Mouse (Mus musculus) left cerebral cortex, postnatal 10 days (tissue): ENCODE results near the gene Ube2cbp. TPM values are rescaled to one million over a fixed set of nuclear protein-coding genes. Genes with fewer than 3 reads are reported as not detected.

Experiments used
- DNase-seq, 2 experiments: peaks; one replicate each; pipeline ENCODE4 v3.0.0; 2021 to 2022; ENCODE audit warnings: low spot score in 2 of 2, mixed read lengths in 1 of 2; ENCODE audit errors: extremely low spot score in 1 of 2
- intact Hi-C: fragments of 180-260 bp; cut with DNase I; formaldehyde crosslinking; loops from one replicate; pipeline ENCODE4 v1.15.1; 2025
- total RNA-seq, 2 experiments: library from RNA; stranded (reverse); gene quantifications; 2 replicates each; pipeline ENCODE4 v1.2.3; 2021

Gene Ube2cbp
- total RNA-seq, 2 experiments from 2014 or later, result 4.4 to 5.9 TPM

DNA sequence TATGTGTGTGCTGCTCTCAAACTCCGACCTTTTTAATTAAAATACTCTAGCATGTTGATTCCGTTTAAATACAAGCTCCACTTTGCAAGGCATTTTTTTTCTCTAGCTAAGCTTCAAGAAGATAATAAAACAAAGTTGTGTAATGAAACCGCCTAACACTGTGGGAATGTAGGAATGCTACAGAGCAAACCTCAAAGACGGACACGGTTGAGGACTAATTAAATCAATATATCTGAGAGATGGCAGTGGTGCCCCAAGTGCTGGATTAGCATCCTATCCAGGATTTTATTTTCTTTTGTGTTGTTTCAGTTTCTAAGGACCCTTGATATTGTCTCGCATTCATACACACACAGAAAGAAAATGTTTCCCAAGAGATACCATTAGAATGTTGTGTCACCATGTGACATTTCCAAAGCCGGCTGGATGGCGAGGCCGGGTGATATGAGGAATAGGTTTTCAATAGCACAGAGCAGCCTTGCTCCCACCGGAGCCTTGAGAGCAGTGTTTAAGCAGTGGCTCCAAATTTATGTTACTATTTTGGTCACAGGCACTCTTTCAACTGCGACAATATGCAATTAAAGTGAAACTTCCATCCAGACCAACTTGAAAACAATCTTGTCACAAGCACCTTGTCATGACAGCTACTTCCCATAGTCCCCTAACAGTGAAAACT lies 26.3 kb downstream of the Ube2cbp start:
- intact Hi-C loops, result no loop called here
- DNase-seq, result no peak

DNA sequence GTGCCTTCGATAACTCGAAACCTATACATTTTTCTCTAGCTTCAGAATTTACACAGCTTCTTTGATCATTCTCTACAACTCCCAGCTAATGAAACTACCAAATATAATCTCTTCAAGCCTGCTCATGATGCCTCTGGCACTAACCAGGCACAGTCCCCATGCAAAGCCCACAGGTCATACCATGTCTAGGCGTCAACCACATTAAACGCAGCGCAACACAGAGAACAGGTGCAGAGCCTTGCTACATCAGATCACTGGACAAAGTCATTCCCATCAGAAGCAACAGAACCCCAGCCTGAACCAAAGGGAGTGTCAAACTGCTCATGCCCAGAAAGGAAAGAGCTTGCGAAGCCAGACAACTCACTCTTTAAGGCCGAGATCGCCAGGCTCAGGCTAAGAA lies 28.1 kb downstream of the Ube2cbp start:
- intact Hi-C loops, result no loop called here
- DNase-seq, result no peak

GRCm38 (mm10) chr9:86435510-86435909 lies 29.2 kb downstream of the Ube2cbp start:
- intact Hi-C loops, result no loop called here
- DNase-seq, result no peak

DNA sequence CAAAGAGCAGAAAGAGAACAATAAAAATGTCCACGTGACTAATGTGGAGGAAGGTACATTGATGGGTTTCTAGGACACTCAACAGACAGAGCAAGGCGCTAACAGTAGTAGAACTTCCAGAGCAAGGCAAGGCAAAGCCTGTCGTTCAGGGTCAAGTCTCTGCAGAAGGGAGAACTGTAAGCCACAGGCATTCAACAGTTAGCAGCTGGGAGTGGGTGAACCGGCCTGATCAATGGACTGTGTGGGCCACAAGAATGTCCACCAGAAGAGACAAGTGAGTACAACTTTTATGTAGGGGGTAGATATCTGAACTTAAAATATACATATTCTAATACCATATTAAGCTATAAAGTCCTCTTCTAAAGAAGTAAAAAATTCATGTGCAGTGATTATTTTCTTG lies 41.4 kb downstream of the Ube2cbp start:
- no peak for DNase-seq
- intact Hi-C loops, result no loop called here

DNA sequence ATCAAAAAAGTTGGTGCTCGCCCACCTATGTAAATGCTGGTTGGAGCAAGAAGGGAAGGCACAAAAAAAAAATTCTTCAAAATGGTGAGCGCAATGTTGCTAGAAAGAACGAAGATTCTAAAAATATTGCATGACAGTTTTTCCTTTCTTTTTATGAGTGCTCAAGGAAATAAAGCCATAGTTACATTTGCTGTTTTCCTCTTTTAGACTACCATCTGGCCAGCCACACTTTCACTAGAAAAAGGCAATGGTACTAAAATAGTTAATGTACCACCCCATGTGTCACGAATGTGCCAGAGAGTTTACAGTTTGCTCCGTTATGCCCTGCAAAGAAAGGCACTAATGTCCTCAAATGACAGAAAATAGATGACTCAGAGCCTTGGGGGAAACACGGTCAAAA lies 45.4 kb downstream of the Ube2cbp start:
- intact Hi-C loops, result no loop called here

DNA sequence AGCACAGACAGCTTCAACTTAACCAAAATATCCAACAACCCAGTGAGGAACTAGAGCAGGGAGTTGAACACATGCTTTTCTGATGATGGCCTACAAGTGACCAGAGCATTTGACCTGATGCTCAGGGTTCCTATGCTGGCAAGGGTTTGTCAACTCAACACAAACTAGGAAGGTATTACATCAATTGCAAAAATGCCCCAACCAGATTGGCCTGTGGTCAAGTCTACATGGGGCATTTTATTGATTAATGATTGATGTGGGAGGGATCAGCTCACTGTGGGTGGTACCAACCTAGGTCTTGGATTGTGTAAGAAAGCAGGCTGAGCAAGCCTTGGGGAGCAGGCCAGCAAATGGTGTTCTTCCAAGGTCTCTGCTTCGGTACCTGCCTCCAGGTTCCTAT lies 46.8 kb downstream of the Ube2cbp start:
- no peak for DNase-seq
- intact Hi-C loops, result no loop called here

More for the DNA sequence above, 45.4 kb downstream of the Ube2cbp start:
- peak in 1 of 2 experiments; percentile 46 for DNase-seq

DNA sequence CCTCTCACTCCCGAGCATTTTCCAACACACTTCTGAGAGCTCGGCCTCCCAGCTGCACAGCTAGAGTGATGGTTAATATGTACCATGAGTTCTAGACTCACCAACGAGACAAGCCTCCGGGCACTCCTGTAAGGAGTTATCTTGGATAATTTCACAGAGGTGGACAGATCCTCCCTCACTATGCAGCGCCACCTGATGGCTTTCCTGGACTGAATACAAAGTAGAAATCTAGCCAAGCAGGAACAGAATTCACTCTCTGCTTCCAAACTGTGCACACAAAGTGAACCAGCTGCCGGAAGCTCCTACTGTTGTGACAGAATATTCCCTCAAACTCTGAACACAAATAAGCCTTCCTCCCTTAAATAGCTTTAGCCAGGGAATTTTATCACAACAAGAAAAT lies 69.0 kb downstream of the Ube2cbp start:
- peak in 1 of 2 experiments; percentile 35 for DNase-seq
- intact Hi-C loops, result no loop called here

DNA sequence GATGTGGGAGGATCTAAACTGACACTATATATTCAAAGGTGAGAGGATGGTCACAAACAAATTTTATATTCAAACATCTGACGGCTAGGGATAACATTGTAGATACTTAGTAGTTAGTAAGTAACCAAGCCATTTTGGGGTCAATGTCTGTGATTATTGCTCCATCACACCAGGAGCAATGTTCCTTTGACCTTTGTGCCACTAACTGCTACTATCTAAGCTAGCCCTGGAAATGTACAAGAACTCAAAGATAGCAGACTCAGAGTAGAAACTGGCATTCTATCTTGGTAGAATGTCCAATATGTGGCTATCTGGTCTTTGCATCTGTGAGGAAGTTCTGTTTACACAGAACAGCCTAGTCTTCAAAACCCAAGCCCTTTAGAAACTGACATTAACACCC lies 69.7 kb downstream of the Ube2cbp start:
- intact Hi-C loops, result no loop called here
- DNase-seq, result no peak

DNA sequence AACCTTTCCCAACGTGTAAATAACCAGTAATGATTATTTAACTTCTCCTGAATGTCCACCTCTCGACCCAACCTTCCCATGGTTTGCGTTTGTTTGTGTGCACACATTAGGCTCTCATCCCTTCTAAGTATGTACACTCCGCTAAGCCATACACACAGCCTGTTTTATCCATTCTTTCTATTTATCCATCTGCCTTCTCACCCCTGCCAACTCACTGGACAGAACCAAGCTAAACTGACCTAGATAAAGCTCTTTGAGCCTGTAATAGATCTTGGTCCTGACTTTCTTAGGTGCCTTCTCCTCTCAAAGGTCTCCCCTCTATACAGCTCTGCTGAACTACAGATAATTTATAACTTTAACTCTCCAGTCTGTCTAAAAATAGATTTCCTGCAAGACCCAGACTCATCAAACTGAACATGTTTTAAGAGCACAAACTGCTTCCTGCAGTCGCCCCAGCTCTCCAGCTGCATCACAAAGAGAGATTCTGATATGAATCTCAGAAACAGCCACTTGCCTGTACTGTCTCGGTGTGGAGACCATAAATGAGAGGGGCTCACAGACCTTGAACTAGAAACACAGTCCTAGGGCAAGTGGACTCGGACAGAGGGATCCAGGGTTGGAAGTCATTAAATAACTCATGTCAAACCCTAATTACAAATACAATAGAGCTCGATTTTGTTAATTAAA lies 71.0 kb downstream of the Ube2cbp start:
- no peak for DNase-seq
- intact Hi-C loops, result no loop called here

GRCm38 (mm10) chr9:86391467-86391866 lies 73.3 kb downstream of the Ube2cbp start:
- intact Hi-C loops, result no loop called here
- DNase-seq, result no peak

DNA sequence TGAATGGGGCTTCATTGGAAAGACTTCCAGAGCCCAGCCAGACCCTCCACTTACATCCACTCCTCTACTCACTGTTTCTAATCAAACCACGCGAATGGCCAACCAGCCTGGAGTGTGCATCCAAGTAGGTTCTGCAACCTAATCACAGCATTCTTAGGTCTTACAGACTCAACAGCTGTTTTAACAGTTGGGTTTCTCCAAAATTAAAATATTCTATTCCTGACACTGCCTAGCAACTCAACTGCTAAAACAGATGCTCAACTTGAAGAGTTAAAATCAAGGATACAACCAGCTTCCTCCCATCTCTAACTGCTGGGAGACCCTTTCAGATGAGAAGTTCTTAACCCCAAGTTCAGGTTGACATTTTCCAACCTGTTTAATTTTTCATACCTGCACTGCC lies 74.0 kb downstream of the Ube2cbp start:
- peak in 1 of 2 experiments; percentile 36 for DNase-seq
- intact Hi-C loops, result no loop called here

- DNase-seq, result no peak
- intact Hi-C loops, result no loop called here
These were observed 76.2 kb downstream of the Ube2cbp start for GRCm38 (mm10) chr9:86388538-86388937.

DNA sequence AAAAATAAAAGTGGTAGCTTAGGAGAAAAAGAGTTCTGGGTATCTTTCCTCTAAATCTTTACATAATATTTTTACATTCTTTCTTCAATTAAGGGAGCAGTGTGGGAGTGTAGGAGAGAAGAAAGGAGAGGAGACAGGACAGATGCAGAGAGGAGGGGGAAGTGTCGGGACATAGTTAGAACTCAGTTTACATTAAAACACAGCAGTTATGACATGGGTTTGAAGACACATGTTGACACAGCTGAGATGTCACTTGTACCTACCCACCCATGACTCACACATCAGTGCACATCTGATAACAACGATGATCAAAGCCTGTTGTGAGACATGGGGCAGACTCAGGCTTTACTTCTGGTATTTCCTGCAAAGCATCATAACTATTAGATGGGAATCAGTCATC lies 87.8 kb downstream of the Ube2cbp start:
- no peak for DNase-seq
- intact Hi-C loops, result no loop called here

GRCm38 (mm10) chr9:86372783-86373567 lies 91.8 kb downstream of the Ube2cbp start:
- intact Hi-C loops, result no loop called here
- DNase-seq, result no peak

DNA sequence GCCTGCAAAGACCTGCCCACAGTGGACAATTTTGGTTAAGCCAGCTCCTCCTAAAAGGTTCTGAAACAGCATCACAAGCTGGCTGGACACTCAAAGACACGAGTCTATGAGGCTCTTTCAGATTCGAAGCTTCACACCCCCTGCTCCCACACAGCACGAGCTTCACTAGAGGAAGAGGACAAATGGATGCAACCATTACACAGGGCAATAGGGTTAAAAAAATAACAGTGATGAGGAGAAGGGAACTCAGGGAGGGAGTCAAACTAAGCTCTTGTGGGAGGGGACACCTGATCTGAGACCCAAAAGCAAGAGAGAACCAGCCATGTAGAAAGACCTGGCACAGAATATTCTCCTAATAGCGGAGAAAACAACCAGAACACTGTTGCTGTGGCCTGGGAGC lies 95.5 kb downstream of the Ube2cbp start:
- intact Hi-C loops, result no loop called here
- no peak for DNase-seq

GRCm38 (mm10) chr9:86360536-86360935 lies 104.2 kb downstream of the Ube2cbp start:
- intact Hi-C loops, result no loop called here
- DNase-seq, result no peak

DNA sequence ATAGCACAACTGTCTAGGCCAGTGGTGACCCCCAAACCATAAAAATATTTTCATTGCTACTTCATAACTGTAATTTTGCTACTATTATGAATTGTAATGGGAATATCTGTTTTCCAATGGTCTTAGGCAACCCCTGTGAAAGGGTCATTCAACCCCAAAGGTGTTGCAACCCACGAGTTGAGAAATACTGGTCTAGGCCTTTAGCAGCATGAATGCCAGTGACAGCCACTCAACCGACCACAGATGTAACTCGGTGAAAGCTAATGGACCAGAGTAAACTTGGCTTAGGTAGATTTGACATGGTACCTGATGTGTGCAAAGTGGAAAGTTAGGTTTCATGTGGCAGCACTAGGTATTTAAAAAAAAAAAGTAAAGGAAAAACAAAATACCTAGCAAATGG lies 108.9 kb downstream of the Ube2cbp start:
- intact Hi-C loops, result no loop called here
- no peak for DNase-seq

- intact Hi-C loops, result no loop called here
- DNase-seq, result no peak
These were observed 113.3 kb downstream of the Ube2cbp start for GRCm38 (mm10) chr9:86351491-86351890.

- no peak for DNase-seq
- intact Hi-C loops, result no loop called here
These were observed 128.0 kb downstream of the Ube2cbp start for GRCm38 (mm10) chr9:86336792-86337191.

DNA sequence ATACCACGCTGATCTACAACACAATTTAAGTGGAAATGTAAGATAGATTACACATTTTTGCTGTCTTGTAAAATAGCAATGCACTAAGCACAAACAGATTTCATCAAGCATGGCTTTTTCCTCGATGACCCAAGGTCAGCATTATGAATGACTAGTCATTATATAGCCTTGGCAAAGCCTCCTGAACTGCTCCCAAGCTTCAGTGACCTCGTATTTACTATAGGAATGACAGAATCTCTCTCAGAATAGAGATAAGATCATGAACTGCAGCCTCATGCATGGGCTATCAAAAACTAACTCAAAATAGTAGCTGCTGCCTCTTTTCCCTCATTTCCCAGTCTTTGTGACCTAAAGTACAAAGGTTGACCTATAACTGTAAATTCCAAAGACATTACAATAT lies 128.4 kb downstream of the Ube2cbp start:
- no peak for DNase-seq
- intact Hi-C loops, result no loop called here
